Mouse (Mus musculus) granulocyte monocyte progenitor cell, adult 5-6 weeks (primary cell): ENCODE results near the gene Gbp2b. TPM values are rescaled to one million over a fixed set of nuclear protein-coding genes. Genes with fewer than 3 reads are reported as not detected.
"Not testable (repeated sequence)": the region's sequence is repeated elsewhere in the genome, so short reads cannot be mapped to it uniquely, and the experiment has no call there.

Experiments used
- ATAC-seq: replicated peaks from 2 replicates; pipeline ENCODE4 v1.8.0; 2016; ENCODE audit warnings: mild to moderate bottlenecking, moderate TSS enrichment, inconsistent platforms; ENCODE audit not compliant: poor library complexity, severe bottlenecking
- total RNA-seq, 2 experiments: library from RNA; stranded (forward) in 1 of 2; stranded (reverse) in 1 of 2; fragments of 200-712, 200-1000 nt in 1 of 2; fragments of >200 nt in 1 of 2; fragmentation: Nextera tagmentation in 1 of 2; gene quantifications; 2 replicates each; pipeline ENCODE4 v1.2.3; 2014 to 2017

The Gbp2b gene
- total RNA-seq, 2 experiments from 2014 or later: not detected

GRCm38 (mm10) chr3:142620111-142620955, 25.7 kb downstream of the Gbp2b start, which contains the start of gene Gbp2:
Gene Gbp2 (plus strand): TSS chr3:142620602.
- peak; percentile 72 for ATAC-seq

GRCm38 (mm10) chr3:142620956-142621562, 26.4 kb downstream of the Gbp2b start:
- ATAC-seq: peak; percentile 81

GRCm38 (mm10) chr3:142630385-142630784, 35.7 kb downstream of the Gbp2b start:
- ATAC-seq: peak; percentile 93

DNA sequence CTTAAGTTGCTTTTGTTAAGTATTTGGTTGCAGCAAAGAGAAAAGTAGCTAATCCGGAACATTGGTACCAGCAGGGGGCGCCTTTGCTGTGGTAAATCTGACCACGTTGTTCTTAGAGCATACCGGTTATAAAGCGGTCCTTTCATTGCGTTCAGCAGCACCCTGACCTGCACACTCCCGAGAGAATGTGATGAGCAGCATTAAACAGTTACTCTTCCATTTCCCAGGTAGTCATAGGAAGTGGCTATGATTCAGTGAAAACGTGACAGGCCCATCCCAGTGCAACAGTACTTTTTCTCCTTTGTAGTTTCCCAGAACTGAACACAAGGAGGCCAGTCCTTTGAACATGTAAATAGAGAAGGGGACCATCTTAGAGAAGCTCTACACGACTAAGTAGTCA, 45.6 kb downstream of the Gbp2b start:
- peak; percentile 90 for ATAC-seq

DNA sequence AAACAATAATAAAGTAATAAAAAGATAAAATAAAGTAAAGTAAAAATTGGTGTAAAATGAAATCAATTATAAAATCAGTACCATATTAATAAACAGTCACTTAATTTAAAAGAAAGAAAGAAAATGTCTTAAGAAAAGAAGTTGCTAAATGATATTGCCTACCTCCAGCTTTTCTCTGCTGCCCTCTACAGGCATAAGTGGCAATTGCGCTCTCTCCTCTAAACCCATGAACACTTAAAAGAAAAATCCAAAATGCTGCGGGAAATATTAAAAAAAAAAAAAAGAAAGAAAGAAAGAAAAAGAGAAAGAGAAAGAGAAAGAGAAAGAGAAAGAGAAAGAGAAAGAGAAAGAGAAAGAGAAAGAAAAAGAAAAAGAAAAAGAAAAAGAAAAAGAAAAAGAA, 51.3 kb downstream of the Gbp2b start:
- ATAC-seq: peak; percentile 86

DNA sequence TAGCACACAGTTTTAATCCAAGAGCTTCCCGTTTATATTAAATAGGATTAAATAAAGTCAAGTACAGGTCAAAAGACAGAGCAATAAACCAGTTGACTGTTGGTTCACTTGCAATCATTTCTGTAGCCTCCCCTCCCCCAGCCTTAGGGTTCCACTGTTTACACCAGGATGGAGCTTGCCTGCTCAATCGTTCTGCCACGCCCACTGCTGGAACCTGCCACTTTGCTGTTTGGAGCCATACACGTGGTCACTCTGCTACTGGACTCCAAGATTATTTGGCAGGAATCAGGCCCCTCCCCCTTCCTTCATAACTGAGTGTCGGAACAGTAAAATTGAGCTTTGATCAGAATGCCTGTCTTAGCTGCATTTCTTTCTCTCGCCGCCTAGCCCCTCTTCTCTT, 53.2 kb downstream of the Gbp2b start:
- not testable (repeated sequence) for ATAC-seq

- ATAC-seq: no peak
Observed at GRCm38 (mm10) chr3:142650205-142650604, 55.6 kb downstream of the Gbp2b start.

DNA sequence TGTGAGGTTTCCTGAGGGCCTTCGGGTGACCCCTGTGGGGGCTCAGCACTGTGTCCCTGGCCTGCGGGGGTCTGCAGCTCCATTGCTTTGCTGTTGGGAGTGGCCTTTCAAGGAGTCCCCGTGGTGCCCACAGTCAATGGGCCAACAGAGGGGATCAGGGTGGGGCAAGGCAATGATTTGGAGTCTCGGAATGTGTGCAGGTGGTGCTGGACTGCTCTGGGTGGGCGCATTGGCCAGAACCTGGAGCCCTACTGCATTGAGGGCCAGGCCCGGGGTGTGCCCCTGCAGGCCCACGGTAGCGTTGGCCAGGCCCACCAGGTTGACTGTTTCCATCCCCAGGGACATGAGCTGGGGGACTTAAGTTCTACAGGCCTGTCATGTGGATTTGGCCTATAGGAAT, 70.1 kb downstream of the Gbp2b start:
- ATAC-seq: no peak

Other genes starting within 250 kb of the Gbp2b start
- 17.5 and 25.7 TPM in 2 replicates for gene Pdlim5, start 199.2 kb upstream of the Gbp2b start, total RNA-seq (2014; fragmentation: Nextera tagmentation)
- 16.7 and 17.6 TPM in 2 replicates for gene Pdlim5, start 199.2 kb upstream of the Gbp2b start, total RNA-seq (2017)
- gene Gbp5, start 100.9 kb upstream of the Gbp2b start, total RNA-seq (2014; fragmentation: Nextera tagmentation): 5.2 and 11.1 TPM in 2 replicates
- 9.4 and 11.3 TPM in 2 replicates for gene Gbp5, start 100.9 kb upstream of the Gbp2b start, total RNA-seq (2017)
- 14.2 and 25.7 TPM in 2 replicates for gene Gbp7, start 64.5 kb upstream of the Gbp2b start, total RNA-seq (2014; fragmentation: Nextera tagmentation)
- 24.3 and 27.4 TPM in 2 replicates for gene Gbp7, start 64.5 kb upstream of the Gbp2b start, total RNA-seq (2017)
- gene Gbp3, start 34.8 kb upstream of the Gbp2b start, total RNA-seq (2014; fragmentation: Nextera tagmentation): 54.0 and 85.4 TPM in 2 replicates
- 71.1 and 77.3 TPM in 2 replicates for gene Gbp3, start 34.8 kb upstream of the Gbp2b start, total RNA-seq (2017)
- gene Gbp2, start 25.8 kb downstream of the Gbp2b start, total RNA-seq (2014; fragmentation: Nextera tagmentation): 7.1 and 9.0 TPM in 2 replicates
- gene Gbp2, start 25.8 kb downstream of the Gbp2b start, total RNA-seq (2017): 8.8 and 11.0 TPM in 2 replicates
- 33.4 and 57.5 TPM in 2 replicates for gene Kyat3, start 106.2 kb downstream of the Gbp2b start, total RNA-seq (2014; fragmentation: Nextera tagmentation)
- 34.3 and 45.1 TPM in 2 replicates for gene Kyat3, start 106.2 kb downstream of the Gbp2b start, total RNA-seq (2017)
- gene Gtf2b, start 170.2 kb downstream of the Gbp2b start, total RNA-seq (2014; fragmentation: Nextera tagmentation): 66.2 and 75.2 TPM in 2 replicates
- 127 and 139 TPM in 2 replicates for gene Gtf2b, start 170.2 kb downstream of the Gbp2b start, total RNA-seq (2017)